Mouse (Mus musculus) retina, postnatal 7 days (tissue): ENCODE data around the gene Ankzf1.
A peak's percentile ranks its signal among the peaks of the same experiment; 100 is the strongest.
"Not testable (repeated sequence)": the region's sequence is repeated elsewhere in the genome, so short reads cannot be mapped to it uniquely, and the experiment has no call there.

Experiments
- DNase-seq: peaks from one replicate; pipeline ENCODE4 v3.0.0-alpha.2; 2012; ENCODE audit warnings: low read depth, low spot score

Gene Ankzf1

DNA sequence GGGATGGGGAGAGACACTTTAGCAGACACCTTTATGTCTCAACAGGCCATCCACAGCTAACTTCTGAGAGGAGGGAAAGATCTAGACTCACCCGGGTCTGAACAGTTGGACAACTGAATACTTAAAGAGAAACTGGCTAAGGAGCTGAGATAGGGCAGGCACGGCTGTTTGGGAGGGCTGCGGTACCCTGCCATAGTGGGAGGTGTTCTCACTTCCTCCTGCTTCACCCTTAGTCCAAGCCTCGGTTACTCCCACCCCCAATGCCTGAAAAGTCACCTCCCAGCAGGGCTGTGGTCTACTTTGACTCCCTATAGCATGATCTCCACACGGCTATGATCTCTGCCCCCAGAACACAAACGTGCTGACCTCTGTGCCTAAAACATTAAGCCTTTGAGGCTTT lies 31.6 kb downstream of the Ankzf1 start:
- no peak for DNase-seq

DNA sequence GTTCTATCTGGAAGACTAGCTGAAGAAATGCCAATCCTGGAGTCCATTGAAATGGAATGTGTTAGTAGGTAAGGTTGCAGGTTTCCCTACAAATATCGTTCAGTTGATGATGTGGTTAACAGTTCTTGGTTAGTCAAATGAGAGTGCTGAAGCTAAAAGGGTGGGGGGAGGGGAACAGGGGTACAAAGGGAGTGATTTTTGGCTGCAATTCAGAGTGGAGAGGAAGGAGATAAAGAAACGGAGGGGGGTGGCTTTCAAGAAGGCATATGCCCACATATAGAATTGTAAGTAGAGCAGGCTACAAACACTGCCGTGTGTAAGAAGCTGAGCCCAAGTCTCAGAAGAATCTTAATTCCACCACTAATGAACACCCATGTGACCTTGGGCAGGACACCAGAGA lies 33.5 kb downstream of the Ankzf1 start:
- DNase-seq, result no peak

DNA sequence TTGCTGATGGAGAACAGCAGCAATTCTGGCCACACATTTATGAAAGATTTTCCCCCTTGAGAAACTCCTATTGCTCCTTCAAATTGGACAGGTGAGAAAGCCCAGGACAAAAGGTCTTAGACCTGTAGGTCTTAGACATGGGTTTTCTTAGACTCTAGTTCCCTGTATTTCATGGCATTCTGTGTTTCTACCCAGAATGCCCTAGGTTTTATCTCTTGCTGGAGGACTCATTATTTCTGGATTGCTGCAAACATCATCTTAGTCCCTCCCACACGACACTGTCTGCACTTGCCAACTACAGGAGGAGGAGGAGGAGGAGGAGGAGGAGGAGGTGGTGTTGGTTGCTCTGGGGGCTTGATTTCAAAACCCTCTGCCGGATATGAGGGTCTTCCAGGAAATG lies 34.2 kb downstream of the Ankzf1 start:
- DNase-seq, result no peak

DNA sequence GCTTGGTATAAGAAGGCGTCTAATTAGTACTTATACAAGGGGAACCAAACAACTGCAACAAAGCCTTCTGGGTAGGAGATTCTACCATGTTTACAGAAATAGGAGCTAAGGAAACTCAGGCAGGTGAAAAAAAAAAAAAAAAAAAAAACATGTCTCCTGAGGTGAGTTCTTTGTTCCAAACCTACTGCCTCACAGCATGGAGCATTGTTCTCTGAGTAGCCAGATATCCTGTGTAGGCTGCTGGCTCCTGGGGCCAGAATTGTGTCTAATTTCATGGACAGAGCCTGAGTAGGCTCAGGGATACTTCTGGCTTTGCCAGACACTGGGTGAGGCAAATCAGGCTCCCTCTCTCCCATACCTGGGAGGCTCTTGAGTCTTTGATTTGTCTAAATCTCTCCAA lies 35.7 kb downstream of the Ankzf1 start:
- no peak for DNase-seq

DNA sequence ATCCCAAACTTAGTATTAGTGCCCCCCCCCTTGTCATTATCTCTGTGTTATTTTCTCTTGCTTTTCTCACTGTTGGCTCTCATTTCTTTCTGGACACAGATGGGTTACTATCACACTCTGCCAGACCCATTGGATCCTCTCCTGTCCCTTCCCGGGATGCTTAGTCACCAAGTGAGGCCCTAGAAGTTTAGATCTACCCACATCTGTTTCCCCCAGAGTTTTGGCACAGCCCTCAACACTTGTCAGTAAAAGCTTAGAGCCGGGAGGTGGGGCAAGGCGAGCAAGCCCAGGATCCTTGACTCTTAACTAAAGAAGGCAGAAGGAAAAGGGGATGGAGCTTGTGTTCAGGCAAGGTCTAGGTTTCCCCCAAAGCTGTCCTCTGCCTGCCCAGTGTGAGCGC lies 37.2 kb downstream of the Ankzf1 start:
- no peak for DNase-seq

DNA sequence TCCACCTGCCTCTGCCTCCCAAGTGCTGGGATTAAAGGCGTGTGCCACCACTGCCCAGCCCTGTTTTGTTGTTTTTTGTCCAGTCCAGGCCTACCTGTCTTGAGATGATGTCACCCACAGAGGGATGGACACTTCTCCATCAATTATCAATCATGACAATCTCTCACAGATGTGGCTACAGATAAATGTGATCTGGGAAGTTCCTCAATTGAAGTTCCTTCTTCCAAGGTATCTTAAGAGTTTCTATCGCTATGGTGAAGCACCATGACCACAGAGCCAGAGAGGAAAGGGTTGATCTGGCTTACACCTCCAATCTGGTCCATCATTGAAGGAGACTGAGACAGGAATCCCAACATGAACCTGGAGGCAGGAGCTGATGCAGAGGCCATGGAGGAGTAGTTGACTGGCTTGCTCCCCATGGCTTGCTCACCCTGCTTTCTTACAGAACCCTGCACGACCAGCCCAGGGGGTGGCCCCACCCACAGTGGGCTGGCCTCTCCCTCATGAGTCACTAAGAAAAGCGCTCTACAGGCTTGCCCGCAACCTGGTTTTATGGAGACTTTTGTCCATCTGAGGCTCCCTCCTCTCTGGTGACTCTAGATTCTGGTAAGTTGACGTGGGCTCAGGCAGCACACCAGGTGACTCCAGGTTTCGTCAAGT lies 38.5 kb downstream of the Ankzf1 start:
- DNase-seq, result no peak

DNA sequence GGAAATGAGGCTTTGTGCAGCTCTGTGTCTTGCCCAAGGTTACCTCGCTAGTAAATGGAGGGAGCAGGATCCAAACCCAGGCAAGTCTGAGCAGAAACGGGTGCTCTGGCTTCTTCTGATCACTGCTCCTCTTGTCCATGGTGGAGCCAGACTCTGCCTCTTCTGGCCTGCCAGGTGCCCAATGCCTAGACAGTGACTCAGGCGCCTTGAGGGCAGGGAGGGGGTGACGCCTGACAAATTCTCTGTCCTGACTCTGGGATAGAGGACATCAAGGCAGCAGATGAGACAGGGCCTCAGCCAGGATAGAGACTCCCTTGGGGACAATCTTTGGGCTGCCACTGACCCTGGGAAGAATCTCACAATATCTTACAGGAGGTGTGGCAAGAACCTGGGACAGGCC lies 39.3 kb downstream of the Ankzf1 start:
- no peak for DNase-seq

DNA sequence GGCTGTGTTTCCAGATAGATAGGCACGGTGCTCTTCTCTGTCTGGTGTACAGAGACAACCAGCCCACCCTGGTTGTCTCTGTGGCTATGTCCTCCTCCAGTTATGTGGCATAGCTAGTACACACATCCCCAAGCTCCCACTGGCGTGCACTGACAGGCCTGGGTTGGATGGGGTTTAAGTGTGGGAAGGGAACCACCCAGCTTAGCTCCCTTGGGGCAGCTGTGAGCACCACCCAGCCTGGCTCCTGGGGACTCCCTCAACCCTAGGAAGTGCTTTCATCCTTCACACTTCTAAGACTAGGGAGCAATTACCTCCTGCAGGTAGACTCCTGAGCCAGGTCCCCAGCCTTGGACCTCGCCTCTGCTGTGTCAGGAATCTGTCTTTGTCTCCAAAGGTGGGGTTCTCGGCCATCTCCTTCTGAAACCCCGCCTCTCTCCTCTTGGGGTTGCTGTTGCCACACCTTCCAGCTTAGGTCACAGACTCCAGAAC lies 39.8 kb downstream of the Ankzf1 start, which contains the start of gene A630095N17Rik:
Gene A630095N17Rik (minus strand): TSS at position 439 of the 489 bp plus-strand sequence.
- DNase-seq, result no peak

DNA sequence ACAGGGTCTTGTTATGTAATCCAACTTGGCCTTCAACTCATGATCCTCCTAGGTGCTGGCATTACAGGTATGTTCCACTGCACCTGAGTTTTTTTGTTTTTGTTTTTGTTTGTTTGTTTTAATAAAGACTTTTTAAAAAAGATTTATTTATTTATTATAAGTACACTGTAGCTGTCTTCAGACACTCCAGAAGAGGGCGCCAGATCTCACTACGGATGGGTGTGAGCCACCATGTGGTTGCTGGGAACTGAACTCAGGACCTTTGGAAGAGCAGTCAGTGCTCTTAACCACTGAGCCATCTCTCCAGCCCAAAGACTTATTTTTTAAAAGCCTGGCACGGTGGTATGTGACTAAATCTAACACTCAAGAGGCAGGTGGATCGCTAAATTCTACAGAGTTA lies 40.5 kb downstream of the Ankzf1 start:
- DNase-seq, result not testable (repeated sequence)

DNA sequence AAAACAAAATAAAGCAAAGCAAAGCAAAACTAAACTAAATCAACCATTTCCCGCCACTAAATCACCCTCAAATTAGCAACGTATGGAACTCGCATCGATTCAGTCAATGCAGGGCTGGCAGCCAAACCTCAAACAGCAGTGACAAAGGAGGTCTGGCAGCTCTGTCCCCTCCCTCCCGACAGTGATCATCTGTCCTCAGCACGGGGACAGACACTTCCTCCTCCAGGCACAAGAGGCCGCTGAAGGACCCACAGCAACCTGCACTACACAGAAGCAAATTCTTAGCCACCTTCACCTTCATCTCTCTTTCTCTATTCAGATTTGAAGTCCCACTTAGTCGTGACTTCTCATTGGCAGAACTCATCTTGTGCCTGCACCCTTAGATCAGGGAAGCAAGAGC lies 42.7 kb downstream of the Ankzf1 start:
- no peak for DNase-seq

DNA sequence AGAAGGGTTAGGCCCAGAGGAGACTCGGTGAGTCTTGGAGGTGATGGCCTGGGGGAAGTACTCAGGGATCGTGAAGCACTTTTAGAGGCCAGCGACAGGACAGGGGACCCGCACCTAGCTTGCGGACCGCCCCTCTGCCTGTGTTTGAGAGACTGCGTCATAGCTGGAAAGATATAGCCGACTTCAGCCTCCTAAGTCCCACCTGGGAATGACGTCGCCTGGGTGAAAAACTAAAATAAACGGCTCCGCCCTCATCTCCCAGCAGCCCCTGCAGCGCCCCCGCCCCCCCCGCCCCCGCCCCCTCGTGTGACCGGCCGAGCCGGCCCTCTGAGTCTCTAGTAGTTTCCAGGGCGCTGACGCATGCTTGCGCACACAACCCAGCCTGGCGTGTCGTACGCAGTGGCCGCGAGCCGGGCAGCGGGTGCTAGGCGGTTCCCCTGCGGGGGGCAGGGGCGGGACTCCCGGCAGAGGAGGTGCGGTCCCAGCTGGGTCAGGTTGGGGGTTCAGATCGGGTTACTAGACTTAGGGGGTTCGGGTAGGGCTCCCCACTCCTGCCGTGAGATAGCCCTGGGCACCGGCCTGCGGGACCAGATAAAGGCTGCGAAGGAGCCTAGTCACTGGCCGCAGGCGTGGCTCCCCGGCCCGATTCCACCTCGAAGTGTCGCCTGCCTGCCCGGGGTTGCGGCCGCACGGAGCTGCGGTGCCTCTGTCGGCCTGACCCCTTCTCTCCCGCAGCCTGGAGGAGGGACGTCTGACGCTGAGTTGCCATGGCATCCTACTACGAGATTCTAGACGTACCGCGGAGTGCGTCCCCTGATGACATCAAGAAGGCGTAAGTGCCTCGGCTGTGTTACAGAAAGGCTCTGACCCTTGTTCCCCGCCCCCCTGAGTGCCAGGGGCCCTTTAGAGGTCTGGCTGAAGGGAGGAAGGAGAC lies 44.4 kb downstream of the Ankzf1 start, which contains the start of gene Dnajb2:
Gene Dnajb2 (plus strand): TSS at position 290 of the 934 bp plus-strand sequence.
- no peak for DNase-seq

DNA sequence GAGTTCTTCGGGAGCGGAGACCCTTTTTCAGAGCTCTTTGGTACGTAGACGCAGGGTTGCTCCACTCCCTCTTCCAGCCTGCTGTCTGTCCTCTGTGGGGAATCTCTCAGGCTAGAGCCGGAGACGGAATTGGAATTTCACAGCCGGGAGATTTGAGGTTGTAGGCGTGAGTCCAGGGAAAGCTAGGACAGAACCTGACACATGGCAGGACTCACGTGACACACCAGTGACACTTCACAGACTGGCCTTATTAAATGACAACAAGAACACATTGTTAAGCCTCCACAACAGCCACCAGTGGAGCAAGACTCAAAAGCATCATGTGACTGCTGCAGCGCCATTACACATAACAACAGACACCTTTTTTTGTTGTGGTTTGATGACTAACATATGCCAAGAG lies 47.6 kb downstream of the Ankzf1 start:
- DNase-seq, result no peak

DNA sequence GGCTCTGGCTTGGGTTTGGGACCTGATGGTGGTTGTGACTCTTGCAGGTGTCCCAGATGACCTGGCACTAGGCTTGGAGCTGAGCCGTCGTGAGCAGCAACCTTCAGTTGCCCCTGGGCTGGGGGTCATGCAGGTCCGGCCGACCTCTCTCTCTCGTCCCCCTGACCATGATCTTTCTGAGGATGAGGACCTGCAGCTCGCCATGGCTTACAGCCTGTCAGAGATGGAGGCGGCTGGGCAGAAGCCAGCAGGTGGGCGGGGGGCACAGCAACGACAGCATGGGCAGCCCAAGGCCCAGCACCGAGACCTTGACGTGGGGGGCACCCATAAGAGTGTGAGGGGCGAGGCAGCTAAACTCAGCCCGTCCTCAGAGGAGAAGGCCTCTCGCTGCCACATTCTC lies 51.5 kb downstream of the Ankzf1 start:
- no peak for DNase-seq

DNA sequence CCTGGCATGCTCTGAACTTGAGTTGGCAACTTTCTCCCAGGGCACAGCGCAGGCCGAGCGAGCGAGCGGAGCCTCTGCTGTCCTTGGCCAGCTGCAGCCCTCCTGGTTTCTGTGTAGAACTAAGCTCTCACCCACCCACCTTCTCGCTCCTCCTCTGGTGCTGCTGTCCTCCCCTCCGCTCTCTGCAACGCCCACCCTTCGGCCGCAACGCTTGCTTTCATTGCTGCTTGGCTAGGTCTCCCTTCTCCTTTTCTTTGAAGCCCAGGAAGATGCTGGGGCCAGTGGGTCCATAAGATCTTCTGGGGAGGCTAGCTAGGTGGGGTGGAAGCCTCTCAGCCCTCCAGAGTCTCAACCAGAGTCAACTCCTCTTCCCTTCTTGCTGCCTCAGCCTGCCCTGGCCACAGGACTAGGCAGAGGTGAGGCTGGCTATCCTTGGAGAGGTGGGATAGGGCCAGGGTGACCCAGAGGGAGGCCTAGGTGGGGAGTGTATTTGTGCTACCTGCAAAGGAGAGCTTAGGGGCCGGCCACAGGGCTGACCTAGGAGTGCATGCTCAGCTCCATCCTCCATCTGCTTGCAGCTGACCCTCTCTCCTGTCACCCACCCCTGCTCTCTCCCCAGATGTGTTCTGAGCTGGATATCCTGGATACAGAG lies 52.4 kb downstream of the Ankzf1 start:
- no peak for DNase-seq

DNA sequence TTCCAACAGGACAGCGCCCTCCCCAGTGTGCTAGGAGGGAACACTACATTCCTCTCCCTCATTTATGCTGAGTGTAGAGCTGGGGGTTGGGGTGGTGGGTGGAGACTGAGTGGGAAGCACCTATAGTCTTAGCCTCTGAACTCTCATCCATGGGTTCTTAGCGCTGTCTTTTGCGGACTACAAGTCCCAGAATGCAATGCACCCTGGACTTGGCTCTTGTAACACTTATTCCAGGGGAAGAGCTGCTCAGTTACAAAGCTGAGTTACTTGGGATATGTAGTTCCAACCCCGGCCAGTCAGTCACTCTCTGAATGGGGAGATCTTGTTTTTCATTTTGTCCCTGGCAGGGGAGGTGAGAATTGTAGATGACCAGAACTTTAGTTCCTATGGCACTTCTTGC lies 52.9 kb downstream of the Ankzf1 start:
- peak; percentile 69 for DNase-seq

DNA sequence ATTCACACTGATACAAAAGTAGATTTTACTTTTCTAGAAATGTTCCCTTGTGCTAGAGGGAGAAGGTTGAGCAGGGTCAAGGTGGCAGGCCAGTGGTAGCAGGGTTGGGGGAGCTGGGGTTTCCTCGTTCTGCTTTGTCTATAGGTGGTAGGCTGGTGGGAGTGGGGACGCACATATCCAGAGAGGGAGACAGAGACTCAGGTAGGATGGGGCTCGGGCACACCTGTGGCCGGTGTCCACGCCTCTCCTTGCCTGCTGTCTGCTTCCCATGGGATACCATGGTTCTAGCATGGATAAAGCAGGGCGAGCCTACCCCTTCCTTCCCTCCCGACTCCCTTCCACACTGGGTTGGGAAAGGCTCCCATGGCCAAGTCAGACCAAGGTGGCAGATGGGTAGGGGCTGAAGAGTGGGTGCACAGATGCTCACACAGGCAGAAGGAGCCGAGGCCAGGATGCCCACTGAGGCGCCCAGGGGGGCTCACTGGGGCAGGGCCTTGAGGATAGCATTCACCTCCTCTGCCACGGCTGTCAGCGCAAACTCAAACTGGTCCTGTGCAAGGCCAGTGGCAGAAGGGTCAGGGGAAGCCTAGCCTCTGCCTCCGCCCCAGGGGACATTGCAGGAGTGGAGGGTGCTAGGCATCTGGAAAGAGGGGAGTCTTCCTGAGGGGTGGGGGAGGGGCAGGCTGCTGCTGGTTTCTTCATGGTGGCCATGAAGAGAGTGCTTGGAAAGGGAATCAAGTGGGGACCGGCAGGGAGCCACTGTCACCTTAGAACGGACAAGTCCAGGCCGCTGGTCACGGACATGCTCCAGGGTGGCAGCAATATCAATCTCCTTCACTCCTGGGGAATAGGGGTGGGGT lies 55.4 kb downstream of the Ankzf1 start:
- no peak for DNase-seq

DNA sequence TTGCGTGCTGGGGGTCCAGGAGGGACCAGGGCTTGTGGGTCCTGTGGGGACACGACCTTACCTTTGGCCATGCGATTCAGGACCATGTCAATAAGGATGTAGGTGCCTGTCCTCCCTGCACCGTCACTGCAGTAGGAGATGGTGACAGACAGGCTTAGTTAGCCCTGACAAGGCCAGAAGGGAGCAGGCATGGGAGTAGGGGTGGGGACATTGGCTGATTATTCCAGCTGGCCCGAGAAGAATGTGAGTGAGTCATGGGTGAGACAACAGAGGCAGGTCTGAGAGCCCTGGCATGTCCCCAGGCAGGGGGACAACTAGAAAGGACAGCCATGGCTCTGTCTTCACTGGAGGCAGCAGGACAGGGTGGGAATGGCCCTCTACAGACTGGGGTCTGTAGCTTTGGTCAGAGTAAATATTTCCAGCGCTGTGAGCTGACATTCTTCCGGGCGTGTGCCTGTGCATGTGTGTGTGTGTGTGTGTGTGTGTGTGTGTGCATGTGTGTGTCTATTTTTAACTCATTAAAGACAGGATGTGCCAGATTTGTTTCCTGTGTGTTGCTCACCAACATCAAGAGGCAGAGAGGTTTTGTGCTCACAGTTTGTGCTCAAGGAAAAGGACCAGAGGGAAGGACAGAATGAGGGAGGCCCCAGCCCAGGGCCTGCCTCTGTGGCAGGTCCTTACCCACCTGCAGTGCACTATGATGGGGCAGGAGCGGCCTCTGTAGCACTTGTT lies 56.3 kb downstream of the Ankzf1 start:
- no peak for DNase-seq
